Mouse (Mus musculus): ENCODE data around the gene Ddx3y. TPM values are rescaled to one million over a fixed set of nuclear protein-coding genes. Genes with fewer than 3 reads are reported as not detected.

Ddx3y gene
- polyA plus RNA-seq (2014; fragmentation: Nextera tagmentation; extraction: Ambion mirVana) = 12.4 and 19.6 TPM in 2 replicates

DNA sequence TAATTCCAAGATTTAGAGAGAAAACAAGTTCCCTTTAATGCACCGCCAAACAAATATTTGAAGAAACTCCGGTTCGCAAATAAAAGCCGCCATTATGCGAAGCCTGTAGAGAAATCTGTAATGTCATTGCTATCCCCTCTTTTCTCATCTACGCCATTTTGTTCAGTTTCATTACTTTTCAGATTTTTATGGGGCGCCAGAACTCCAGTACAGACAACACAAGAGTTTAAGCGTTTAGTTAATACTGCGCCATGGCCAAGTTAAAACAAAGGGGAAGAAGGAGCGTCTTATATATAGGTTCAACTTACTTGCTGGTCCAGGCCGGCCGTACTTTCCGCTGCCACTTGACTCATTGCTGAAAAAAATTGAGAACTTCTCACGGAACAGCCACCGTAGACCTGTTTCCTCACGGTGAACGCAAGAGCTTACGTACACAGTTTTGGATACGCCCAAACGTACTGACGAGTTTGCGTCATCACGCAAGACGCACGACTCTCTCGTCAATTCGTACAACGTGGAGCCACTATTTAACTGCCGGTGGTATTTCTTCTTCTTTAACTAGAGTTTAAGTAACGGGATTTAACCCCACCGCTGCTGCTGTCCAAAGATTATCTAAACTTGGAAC lies at the start of gene Ddx3y:
Gene Ddx3y (minus strand): TSS at position 459 of the 625 bp plus-strand sequence.
- H3K4me1 ChIP-seq (replicated peaks; ENCODE audit: control insufficient read depth, insufficient read depth, low read length) = no peaks in the 10 kb centered on the region
- peak; percentile 92 for ATAC-seq (ENCODE audit: low FRiP score)
- no peaks in the 10 kb centered on the region for H3K9me3 ChIP-seq (ENCODE audit: control insufficient read depth, low read length)
- peak; percentile 68 for DNase-seq (ENCODE audit: low spot score)
- H3K27me3 ChIP-seq (ENCODE audit: control insufficient read depth, insufficient read depth, low read length) = no peaks in the 10 kb centered on the region
- H3K4me3 ChIP-seq (ENCODE audit: low read depth, low read length) = peak within 1 kb of the TSS; percentile 35
- 2% methylated on average over 30 of the region's 31 CpGs for WGBS
- H3K27ac ChIP-seq (ENCODE audit: low read depth, low read length) = no peak within 1 kb of the TSS
- H3K9ac ChIP-seq (ENCODE audit: low read depth, low read length) = no peak within 1 kb of the TSS
- H3K4me2 ChIP-seq (replicated peaks; ENCODE audit: low read depth, low read length) = peak within 1 kb of the TSS; percentile 14; the same call in 1 of the 2 replicates
- no peaks in the 10 kb centered on the region for H3K36me3 ChIP-seq (ENCODE audit: control insufficient read depth, insufficient read depth, low read length)

DNA sequence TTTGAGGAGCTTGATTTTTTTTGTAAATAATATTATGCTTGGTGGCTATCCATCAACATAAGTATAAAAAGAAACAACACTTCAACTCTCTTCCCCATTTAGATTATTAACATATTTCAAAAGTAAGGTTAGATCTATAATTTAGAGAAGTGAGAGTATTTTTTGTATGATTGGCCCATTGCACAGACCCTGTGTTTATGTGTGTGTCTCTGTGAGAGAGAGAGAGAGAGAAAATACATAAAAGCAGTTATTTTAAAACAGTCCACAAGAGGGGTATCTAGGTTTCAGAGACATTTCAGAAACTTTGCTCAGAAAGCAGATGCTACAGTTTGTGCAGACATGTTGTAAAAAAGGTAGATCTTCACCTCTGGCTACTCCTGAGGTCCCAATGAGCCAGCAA lies 7.3 kb upstream of the Ddx3y start:
- ATAC-seq (ENCODE audit: low FRiP score) (no peak), DNase-seq (ENCODE audit: low spot score) (no peak)
- no peaks in the 10 kb centered on the region for H3K4me1 ChIP-seq (replicated peaks; ENCODE audit: control insufficient read depth, insufficient read depth, low read length)
- H3K9me3 ChIP-seq (ENCODE audit: control insufficient read depth, low read length) = no peaks in the 10 kb centered on the region
- H3K27ac ChIP-seq (ENCODE audit: low read depth, low read length) = no peak overlapping the region
- no peaks in the 10 kb centered on the region for H3K27me3 ChIP-seq (ENCODE audit: control insufficient read depth, insufficient read depth, low read length)
- H3K4me3 ChIP-seq (ENCODE audit: low read depth, low read length) = no peak overlapping the region
- no peak overlapping the region for H3K4me2 ChIP-seq (replicated peaks; ENCODE audit: low read depth, low read length)
- H3K9ac ChIP-seq (ENCODE audit: low read depth, low read length) = no peak overlapping the region
- no peaks in the 10 kb centered on the region for H3K36me3 ChIP-seq (ENCODE audit: control insufficient read depth, insufficient read depth, low read length)

DNA sequence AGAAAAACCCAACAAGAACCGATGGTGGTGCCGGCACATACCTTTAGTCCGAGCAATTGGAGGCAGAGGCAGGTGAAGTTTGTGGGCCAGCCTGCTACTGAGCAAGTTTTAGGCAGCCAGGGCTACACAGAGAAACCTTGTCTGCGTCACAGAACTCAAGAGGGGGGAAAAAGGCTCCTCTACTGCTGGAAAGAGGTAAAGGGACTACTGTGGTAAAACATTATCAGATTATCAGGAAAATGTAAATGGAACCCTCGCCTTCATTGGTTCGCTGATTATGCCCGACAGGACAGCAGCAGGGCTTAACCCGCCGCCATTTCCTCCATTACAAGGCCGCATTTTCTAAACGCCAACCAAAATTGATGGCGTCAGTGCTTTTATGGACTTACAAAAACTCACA lies 694 bp downstream of the Ddx3y start:
- peak overlapping the region; percentile 14; the same call in 1 of the 2 replicates for H3K4me2 ChIP-seq (replicated peaks; ENCODE audit: low read depth, low read length)
- H3K4me3 ChIP-seq (ENCODE audit: low read depth, low read length) = peak overlapping the region; percentile 35
- no peak overlapping the region for H3K27ac ChIP-seq (ENCODE audit: low read depth, low read length)
- no peaks in the 10 kb centered on the region for H3K4me1 ChIP-seq (replicated peaks; ENCODE audit: control insufficient read depth, insufficient read depth, low read length)
- H3K36me3 ChIP-seq (ENCODE audit: control insufficient read depth, insufficient read depth, low read length) = no peaks in the 10 kb centered on the region
- WGBS = 8% methylated on average over 8 of the region's 12 CpGs
- DNase-seq (ENCODE audit: low spot score) (peak; percentile 7), ATAC-seq (ENCODE audit: low FRiP score) (0 out of 2 replicates have a peak, but pooled peaks have one; percentile 30)
- H3K27me3 ChIP-seq (ENCODE audit: control insufficient read depth, insufficient read depth, low read length) = no peaks in the 10 kb centered on the region
- H3K9me3 ChIP-seq (ENCODE audit: control insufficient read depth, low read length) = no peaks in the 10 kb centered on the region
- H3K9ac ChIP-seq (ENCODE audit: low read depth, low read length) = no peak overlapping the region

DNA sequence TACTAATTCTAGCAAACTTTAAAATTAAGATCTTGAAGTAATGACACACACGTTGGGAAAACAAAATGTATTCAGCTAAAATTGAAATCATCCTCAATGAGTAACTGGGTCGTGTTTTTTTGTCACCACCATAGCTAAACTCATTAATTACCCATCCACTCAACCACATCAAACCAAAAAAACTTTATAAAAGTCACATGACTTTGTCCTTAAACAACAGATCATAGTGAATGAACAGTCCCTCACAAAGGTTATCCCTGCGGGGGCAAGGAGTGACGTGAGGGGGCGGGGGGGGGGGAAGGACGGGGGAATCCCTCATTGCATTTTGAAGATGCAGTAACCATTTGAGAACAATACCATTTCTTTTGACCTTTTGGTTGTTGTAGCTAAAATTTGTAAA lies 40.3 kb downstream of the Ddx3y start:
- DNase-seq (ENCODE audit: low spot score) = no peak
- Histone ChIP-seq H3K9ac (ENCODE audit: low read depth, low read length) (no peak overlapping the region), H3K4me2 (replicated peaks; ENCODE audit: low read depth, low read length) (no peak overlapping the region), H3K36me3 (ENCODE audit: control insufficient read depth, insufficient read depth, low read length) (no peaks in the 10 kb centered on the region), H3K27me3 (ENCODE audit: control insufficient read depth, insufficient read depth, low read length) (no peaks in the 10 kb centered on the region), H3K4me3 (ENCODE audit: low read depth, low read length) (no peak overlapping the region), H3K4me1 (replicated peaks; ENCODE audit: control insufficient read depth, insufficient read depth, low read length) (no peaks in the 10 kb centered on the region), H3K9me3 (ENCODE audit: control insufficient read depth, low read length) (no peaks in the 10 kb centered on the region), H3K27ac (ENCODE audit: low read depth, low read length) (no peak overlapping the region)
- WGBS = 20% methylated on average over 2 of the region's 6 CpGs
- ATAC-seq (ENCODE audit: low FRiP score) = no peak

DNA sequence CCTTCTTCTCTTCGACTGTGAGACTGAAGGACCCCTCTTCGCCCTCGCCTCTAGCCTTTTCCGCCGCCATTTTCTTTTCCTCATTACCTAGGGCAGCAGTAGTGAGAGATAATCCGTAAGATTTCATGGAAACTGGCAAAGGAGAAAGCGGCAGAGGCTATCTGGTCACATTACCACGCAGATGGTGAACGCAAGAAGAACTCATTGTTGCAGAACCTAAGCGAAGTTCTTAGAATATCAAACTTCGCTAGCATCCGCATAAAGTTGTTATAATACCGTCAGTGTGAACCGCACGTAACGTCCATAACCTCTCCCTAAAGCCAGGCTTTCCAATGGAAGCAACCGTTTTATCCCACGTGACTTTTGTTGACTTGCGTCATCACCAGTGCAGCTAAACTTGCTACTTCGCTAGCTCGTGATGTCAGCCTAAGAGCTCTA lies 41.0 kb downstream of the Ddx3y start, which contains the start of gene Uty:
Gene Uty (minus strand): TSS at position 334 of the 438 bp plus-strand sequence.
- Histone ChIP-seq H3K4me2 (replicated peaks; ENCODE audit: low read depth, low read length) (peak within 1 kb of the TSS; percentile 21; the same call in 1 of the 2 replicates), H3K4me3 (ENCODE audit: low read depth, low read length) (peak within 1 kb of the TSS; percentile 36), H3K9ac (ENCODE audit: low read depth, low read length) (peak within 1 kb of the TSS; percentile 44; the same call in 1 of the 2 replicates), H3K27ac (ENCODE audit: low read depth, low read length) (peak within 1 kb of the TSS; percentile 51; the same call in 1 of the 2 replicates), H3K4me1 (replicated peaks; ENCODE audit: control insufficient read depth, insufficient read depth, low read length) (no peaks in the 10 kb centered on the region), H3K9me3 (ENCODE audit: control insufficient read depth, low read length) (no peaks in the 10 kb centered on the region), H3K36me3 (ENCODE audit: control insufficient read depth, insufficient read depth, low read length) (no peaks in the 10 kb centered on the region), H3K27me3 (ENCODE audit: control insufficient read depth, insufficient read depth, low read length) (no peaks in the 10 kb centered on the region)
- whole genome bisulfite sequencing = 1% methylated on average over 18 of the region's 21 CpGs
- ATAC-seq (ENCODE audit: low FRiP score) (peak; percentile 97), DNase-seq (ENCODE audit: low spot score) (peak; percentile 52)

DNA sequence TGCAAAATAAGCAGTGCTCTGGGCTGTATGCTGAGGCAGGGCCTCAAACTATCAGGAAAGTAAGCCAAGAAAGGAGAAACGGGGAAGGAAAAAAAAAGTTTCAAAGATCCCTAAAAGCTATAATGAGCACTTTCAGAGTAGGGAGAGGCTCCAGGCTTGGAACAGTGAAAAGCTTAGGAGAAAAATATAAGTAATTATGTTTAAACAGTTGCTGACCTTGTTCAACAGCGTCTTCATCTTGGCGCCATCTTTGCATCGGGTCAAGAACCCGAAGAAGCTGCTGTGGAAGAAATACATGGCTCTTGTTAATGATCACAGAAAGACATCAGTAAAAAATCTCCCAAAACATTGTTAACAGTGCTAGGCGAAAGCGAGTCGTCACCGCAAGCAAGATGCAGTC lies 41.5 kb downstream of the Ddx3y start:
- H3K4me1 ChIP-seq (replicated peaks; ENCODE audit: control insufficient read depth, insufficient read depth, low read length) = no peaks in the 10 kb centered on the region
- H3K4me2 ChIP-seq (replicated peaks; ENCODE audit: low read depth, low read length) = peak overlapping the region; percentile 21; the same call in 1 of the 2 replicates
- H3K36me3 ChIP-seq (ENCODE audit: control insufficient read depth, insufficient read depth, low read length) = no peaks in the 10 kb centered on the region
- no peaks in the 10 kb centered on the region for H3K9me3 ChIP-seq (ENCODE audit: control insufficient read depth, low read length)
- no peaks in the 10 kb centered on the region for H3K27me3 ChIP-seq (ENCODE audit: control insufficient read depth, insufficient read depth, low read length)
- no peak for ATAC-seq (ENCODE audit: low FRiP score)
- H3K4me3 ChIP-seq (ENCODE audit: low read depth, low read length) = peak overlapping the region; percentile 36
- H3K27ac ChIP-seq (ENCODE audit: low read depth, low read length) = peak overlapping the region; percentile 51; the same call in 1 of the 2 replicates
- DNase-seq (ENCODE audit: low spot score) = no peak
- peak overlapping the region; percentile 44; the same call in 1 of the 2 replicates for H3K9ac ChIP-seq (ENCODE audit: low read depth, low read length)
- WGBS = 0% methylated on average over 7 of the region's 9 CpGs

DNA sequence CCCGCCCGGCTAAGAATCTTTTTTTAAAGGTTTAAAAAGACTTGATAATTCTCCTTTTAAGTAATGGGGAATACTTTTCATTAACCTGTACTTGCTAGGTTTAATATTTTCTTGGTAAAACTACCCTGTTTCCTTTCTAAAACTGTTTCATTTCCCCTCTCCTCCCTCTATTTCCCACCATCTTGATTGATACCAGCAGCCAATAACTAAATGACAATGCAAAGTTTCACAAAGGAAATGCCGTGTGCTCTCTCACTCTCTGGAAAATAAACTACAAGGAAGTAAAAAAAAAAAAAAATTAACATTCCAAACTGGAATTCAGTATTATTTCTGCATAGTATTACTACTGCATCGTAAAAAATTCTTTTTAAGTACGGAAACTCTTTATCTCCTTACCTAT lies 42.0 kb downstream of the Ddx3y start:
- Histone ChIP-seq H3K4me3 (ENCODE audit: low read depth, low read length) (peak overlapping the region; percentile 36; the same call in 1 of the 2 replicates), H3K9me3 (ENCODE audit: control insufficient read depth, low read length) (no peaks in the 10 kb centered on the region), H3K27me3 (ENCODE audit: control insufficient read depth, insufficient read depth, low read length) (no peaks in the 10 kb centered on the region), H3K4me2 (replicated peaks; ENCODE audit: low read depth, low read length) (peak overlapping the region; percentile 21; the same call in 1 of the 2 replicates), H3K9ac (ENCODE audit: low read depth, low read length) (no peak overlapping the region), H3K36me3 (ENCODE audit: control insufficient read depth, insufficient read depth, low read length) (no peaks in the 10 kb centered on the region), H3K27ac (ENCODE audit: low read depth, low read length) (no peak overlapping the region), H3K4me1 (replicated peaks; ENCODE audit: control insufficient read depth, insufficient read depth, low read length) (no peaks in the 10 kb centered on the region)
- WGBS = 63% methylated on average over 5 of the region's 5 CpGs
- DNase-seq (ENCODE audit: low spot score) (no peak), ATAC-seq (ENCODE audit: low FRiP score) (no peak)

DNA sequence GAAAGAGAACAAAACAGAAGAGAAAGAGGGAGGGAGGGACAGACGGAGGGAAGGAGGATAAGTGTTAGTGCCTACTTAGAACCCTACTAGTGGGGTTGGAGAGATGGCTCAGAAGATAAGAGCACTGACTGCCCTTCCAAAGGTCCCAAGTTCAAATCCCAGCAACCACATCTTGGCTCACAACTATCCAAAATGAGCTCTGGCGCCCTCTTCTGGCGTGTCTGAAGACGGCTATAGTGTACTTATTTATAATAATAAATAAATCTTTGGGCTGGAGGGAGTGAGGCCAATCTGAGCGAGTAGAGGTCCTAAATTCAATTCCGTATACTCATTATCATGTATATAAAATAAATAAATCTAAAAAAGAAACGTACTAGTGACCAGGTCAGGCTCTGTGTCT lies 66.4 kb downstream of the Ddx3y start:
- ATAC-seq (ENCODE audit: low FRiP score) = no peak

More for the DNA sequence above, 66.4 kb downstream of the Ddx3y start:
- no peaks in the 10 kb centered on the region for H3K27me3 ChIP-seq (ENCODE audit: control insufficient read depth, insufficient read depth, low read length)
- no peaks in the 10 kb centered on the region for H3K4me1 ChIP-seq (replicated peaks; ENCODE audit: control insufficient read depth, insufficient read depth, low read length)
- no peak overlapping the region for H3K9ac ChIP-seq (ENCODE audit: low read depth, low read length)
- H3K4me2 ChIP-seq (replicated peaks; ENCODE audit: low read depth, low read length) = no peak overlapping the region
- whole genome bisulfite sequencing = 83% methylated on average over 6 of the region's 7 CpGs
- H3K36me3 ChIP-seq (ENCODE audit: control insufficient read depth, insufficient read depth, low read length) = no peaks in the 10 kb centered on the region
- DNase-seq (ENCODE audit: low spot score) = no peak
- no peak overlapping the region for H3K4me3 ChIP-seq (ENCODE audit: low read depth, low read length)
- H3K27ac ChIP-seq (ENCODE audit: low read depth, low read length) = no peak overlapping the region
- H3K9me3 ChIP-seq (ENCODE audit: control insufficient read depth, low read length) = no peaks in the 10 kb centered on the region
